Mouse (Mus musculus) bone marrow, adult 2 months (tissue): ENCODE measurements at regions not wholly inside any gene's neighbourhood (a gene's known extent, or its start where the extent isn't known, plus 50 kb on each side); places are given as distances from the start of the nearest gene placed in this dataset.

Experiments
- H3K27ac ChIP-seq: fragments of 200-500 bp; 2 replicates; pipeline ENCODE4 v1.5.1; 2012; ENCODE audit warnings: low read depth, mild to moderate bottlenecking, control low read depth, inconsistent platforms, low read length; ENCODE audit not compliant: control insufficient read depth, poor library complexity, insufficient read depth
- H3K4me1 ChIP-seq: fragments of 200-500 bp; 2 replicates; pipeline ENCODE4 v1.6.1; 2011; ENCODE audit warnings: low read length; ENCODE audit not compliant: control insufficient read depth, insufficient read depth
- H3K4me3 ChIP-seq: fragments of 200-500 bp; replicated peaks from 2 replicates; pipeline ENCODE3; 2011; ENCODE audit warnings: mild to moderate bottlenecking, low read depth, low read length, control low read depth; ENCODE audit not compliant: control insufficient read depth
- CTCF ChIP-seq: fragments of 200-500 bp; IDR thresholded peaks from 2 replicates; pipeline ENCODE4 v1.5.1; 2011; ENCODE audit warnings: low read length, control low read depth; ENCODE audit not compliant: control insufficient read depth, insufficient read depth
- POLR2A ChIP-seq: fragments of 200-500 bp; IDR thresholded peaks from 2 replicates; pipeline ENCODE4 v1.6.1; 2011; ENCODE audit warnings: low read depth, mild to moderate bottlenecking, control low read depth, low read length, borderline replicate concordance; ENCODE audit not compliant: control insufficient read depth
- WGBS: fragments of 180-500 bp; shearing (Covaris S2); methylation state at CpG from one replicate; pipeline ENCODE4 v1.1.7; 2018; 5-methylcytosine and 5-hydroxymethylcytosine counted together

GRCm38 (mm10) chr13:28605833-28606232, 347.7 kb downstream of the Sox4 start:
- H3K4me3 ChIP-seq, result no peak overlapping the region
- no peak overlapping the region for H3K27ac ChIP-seq
- no peak for TF ChIP-seq CTCF
- no peak for TF ChIP-seq POLR2A
- WGBS, result 66% methylated on average over 1 of the region's 1 CpGs
- no peaks in the 10 kb centered on the region; the same call in 1 of the 2 replicates for H3K4me1 ChIP-seq

DNA sequence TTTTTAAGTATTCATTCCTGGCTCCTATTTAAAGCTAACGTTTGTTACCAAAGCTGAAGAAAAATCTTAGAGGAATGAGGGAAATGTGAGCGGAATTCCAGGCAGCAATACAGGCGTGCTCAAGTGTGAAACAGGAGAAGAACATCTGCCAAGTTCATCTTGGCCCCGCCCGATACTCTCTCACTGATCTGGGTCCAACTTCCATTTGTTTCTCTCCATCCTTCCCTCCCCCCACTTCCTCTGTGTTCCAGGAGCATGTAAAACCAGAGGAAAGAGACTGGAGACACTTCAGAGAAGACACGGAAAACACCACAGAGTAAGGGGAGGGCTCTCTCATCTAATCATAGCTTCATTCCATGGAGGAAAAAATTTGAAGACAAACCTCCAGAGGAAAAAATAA, 346.7 kb downstream of the Gm11361 start:
- no peak overlapping the region for H3K4me3 ChIP-seq
- H3K27ac ChIP-seq, result no peak overlapping the region
- H3K4me1 ChIP-seq, result no peaks in the 10 kb centered on the region; the same call in 1 of the 2 replicates
- 74% methylated on average over 6 of the region's 6 CpGs for WGBS
- TF ChIP-seq POLR2A, result no peak
- TF ChIP-seq CTCF, result no peak

GRCm38 (mm10) chr13:28600792-28601191, 343.5 kb downstream of the Gm11361 start:
- H3K27ac ChIP-seq, result peak overlapping the region; percentile 51; the same call in 1 of the 2 replicates
- no peak overlapping the region for H3K4me3 ChIP-seq
- TF ChIP-seq POLR2A, result no peak
- no peak for TF ChIP-seq CTCF
- WGBS, result 2% methylated on average over 5 of the region's 5 CpGs
- no peaks in the 10 kb centered on the region; the same call in 1 of the 2 replicates for H3K4me1 ChIP-seq

GRCm38 (mm10) chr13:28596367-28596766, 339.0 kb downstream of the Gm11361 start:
- H3K27ac ChIP-seq, result no peak overlapping the region
- WGBS, result 82% methylated on average over 2 of the region's 2 CpGs
- H3K4me3 ChIP-seq, result no peak overlapping the region
- no peaks in the 10 kb centered on the region; the same call in 1 of the 2 replicates for H3K4me1 ChIP-seq
- TF ChIP-seq POLR2A (no peak), CTCF (no peak)

DNA sequence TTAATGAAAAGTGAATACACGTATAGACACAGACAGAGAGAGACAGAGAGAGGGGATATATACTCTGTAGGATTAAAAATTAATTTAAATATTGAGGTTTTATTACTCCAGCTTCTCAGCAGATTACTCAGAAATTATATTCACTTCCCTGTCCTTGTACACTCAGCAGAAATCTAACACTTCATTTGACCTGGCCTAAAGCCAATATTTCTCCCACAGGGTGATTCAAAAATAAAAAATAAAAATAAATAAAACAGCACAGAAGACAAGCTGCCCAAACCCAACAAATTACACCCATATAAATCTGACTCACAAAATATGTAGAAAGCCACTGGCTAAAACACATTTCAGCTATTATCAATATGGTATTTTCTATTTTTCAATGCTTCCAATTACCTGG, 334.8 kb downstream of the Gm11361 start:
- WGBS, result 78% methylated on average over 1 of the region's 1 CpGs
- no peaks in the 10 kb centered on the region for H3K4me1 ChIP-seq
- no peak overlapping the region for H3K4me3 ChIP-seq
- TF ChIP-seq POLR2A, result no peak
- no peak for TF ChIP-seq CTCF
- H3K27ac ChIP-seq, result no peak overlapping the region

DNA sequence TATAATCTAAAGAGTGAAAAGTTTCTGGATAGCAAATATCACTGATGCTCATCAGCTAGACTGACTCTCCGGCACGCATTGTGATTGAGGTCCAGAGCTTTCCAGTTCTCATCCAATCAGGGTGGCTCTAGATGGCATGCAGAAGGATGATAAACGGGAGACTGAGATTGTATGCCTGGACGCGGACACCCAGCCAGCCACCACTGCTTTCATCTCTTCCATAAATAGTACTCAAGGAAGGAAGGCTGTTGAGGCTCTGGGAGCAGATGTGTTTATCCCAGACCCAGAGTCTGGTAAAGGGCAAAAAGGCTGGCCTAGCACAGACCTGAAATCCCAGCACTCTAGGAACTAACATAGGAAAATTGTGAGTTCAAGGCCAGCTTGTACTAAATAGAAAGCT, 330.6 kb downstream of the Gm11361 start:
- Histone ChIP-seq H3K27ac (no peak overlapping the region), H3K4me3 (no peak overlapping the region), H3K4me1 (no peaks in the 10 kb centered on the region)
- WGBS, result 83% methylated on average over 5 of the region's 5 CpGs
- TF ChIP-seq CTCF (no peak), POLR2A (no peak)

DNA sequence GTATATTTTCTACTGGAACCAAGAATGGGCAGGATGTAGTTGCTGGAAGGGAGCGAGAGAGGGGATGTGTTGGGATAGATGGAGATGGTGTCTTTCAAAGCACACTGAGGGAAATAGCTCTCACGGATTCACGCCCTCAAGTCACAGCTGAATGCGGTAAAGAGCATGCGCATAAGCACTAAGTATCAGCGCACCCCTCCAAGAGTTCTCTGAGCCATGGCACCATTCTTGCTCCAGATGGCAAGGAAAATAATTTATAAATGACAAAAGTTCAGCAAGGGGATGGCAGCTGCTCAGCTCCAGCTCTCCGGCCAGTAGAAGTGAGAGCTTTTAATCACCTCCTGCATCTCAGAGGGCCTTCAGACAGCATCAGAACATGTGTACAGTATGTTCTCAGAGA, 329.4 kb downstream of the Gm11361 start:
- no peak for TF ChIP-seq CTCF
- no peak for TF ChIP-seq POLR2A
- H3K4me1 ChIP-seq, result no peaks in the 10 kb centered on the region
- H3K27ac ChIP-seq, result no peak overlapping the region
- H3K4me3 ChIP-seq, result no peak overlapping the region
- 88% methylated on average over 7 of the region's 7 CpGs for WGBS

- 88% methylated on average over 2 of the region's 2 CpGs for WGBS
- H3K4me3 ChIP-seq, result no peak overlapping the region
- H3K4me1 ChIP-seq, result no peaks in the 10 kb centered on the region
- no peak for TF ChIP-seq CTCF
- TF ChIP-seq POLR2A, result no peak
- H3K27ac ChIP-seq, result no peak overlapping the region
Observed at GRCm38 (mm10) chr13:28586140-28586539, 328.8 kb downstream of the Gm11361 start.

DNA sequence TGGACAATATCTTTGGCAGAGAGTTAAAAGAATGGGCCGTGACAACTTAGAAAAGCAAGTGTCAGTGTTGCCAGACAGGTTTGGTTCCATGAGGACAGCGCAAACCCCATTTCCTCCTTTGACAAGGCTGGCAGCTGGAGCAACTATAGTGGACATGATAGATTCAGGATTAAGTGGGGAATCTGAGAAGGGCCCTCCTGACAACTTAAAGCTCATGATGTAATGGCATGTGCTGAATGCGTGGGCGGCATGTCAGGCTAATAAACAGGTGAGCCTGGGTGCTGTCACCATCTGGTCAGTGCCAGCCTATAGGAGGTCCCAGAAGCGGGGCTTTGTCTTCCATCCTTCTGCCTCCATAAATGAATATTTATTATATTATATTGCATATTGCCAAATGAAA, 326.3 kb downstream of the Gm11361 start:
- no peak overlapping the region for H3K27ac ChIP-seq
- 85% methylated on average over 5 of the region's 5 CpGs for WGBS
- H3K4me3 ChIP-seq, result no peak overlapping the region
- no peaks in the 10 kb centered on the region for H3K4me1 ChIP-seq
- TF ChIP-seq CTCF (no peak), POLR2A (no peak)
